ENCODE assay signal across 9 mouse cellular contexts in genomic region chr4:139597286-139598284, GRCm38 (mm10). TPM values are rescaled to one million over a fixed set of nuclear protein-coding genes. Genes with fewer than 3 reads are reported as not detected.
DNase-seq lines count a peak whose midpoint lies in the region; ATAC-seq and TF ChIP-seq lines count a peak whose summit lies in the region.
"Had no signal": no experiment of that assay in that cellular context is flagged by ENCODE, and none has a peak within 500 bp of the region (broad histone marks: within the 10 kb centered on the region; RNA-seq: fewer than 3 reads in every experiment).

No protein-coding gene starts in this region.

- TF ChIP-seq EP300 in ES-Bruce4 (IDR thresholded peaks at IDR 0.05; ENCODE audit: insufficient read depth, low read depth, low read length), result peak; percentile 80

- ATAC-seq in heart, embryonic 14.5 days (ENCODE audit: insufficient number of reproducible peaks, insufficient read depth, low FRiP score, low read depth), result no peak
- no peak; the same call in 1 of the 2 replicates for ATAC-seq in hindbrain, embryonic 12.5 days (ENCODE audit: low FRiP score)
- ATAC-seq in midbrain, embryonic 14.5 days (ENCODE audit: low FRiP score, low TSS enrichment), result no peak

- H3K27me3 ChIP-seq in heart, embryonic 14.5 days (ENCODE audit: control insufficient read depth, insufficient read depth, low read length), result no peaks in the 10 kb centered on the region
- no peaks in the 10 kb centered on the region for H3K27me3 ChIP-seq in ES-Bruce4 (ENCODE audit: control insufficient read depth, insufficient read depth, low read length, poor library complexity, severe bottlenecking)
- H3K27me3 ChIP-seq in hindbrain, embryonic 12.5 days, result no peaks in the 10 kb centered on the region
- no peaks in the 10 kb centered on the region for H3K27me3 ChIP-seq in midbrain, embryonic 14.5 days (ENCODE audit: control insufficient read depth, insufficient read depth, low read length)

- peak overlapping the region; percentile 52 for H3K4me2 ChIP-seq in heart, embryonic 14.5 days (ENCODE audit: low read length)
- no peak overlapping the region for H3K4me2 ChIP-seq in hindbrain, embryonic 12.5 days (replicated peaks)
- no peak overlapping the region for H3K4me2 ChIP-seq in midbrain, embryonic 14.5 days (ENCODE audit: low read length)

- peak overlapping the region; percentile 23; the same call in 1 of the 2 replicates for H3K9ac ChIP-seq in heart, embryonic 14.5 days (ENCODE audit: low read length)
- H3K9ac ChIP-seq in ES-Bruce4 (ENCODE audit: low read depth, poor library complexity, severe bottlenecking), result peak overlapping the region; percentile 50
- no peak overlapping the region; the same call in 1 of the 2 replicates for H3K9ac ChIP-seq in hindbrain, embryonic 12.5 days
- no peak overlapping the region; the same call in 1 of the 2 replicates for H3K9ac ChIP-seq in midbrain, embryonic 14.5 days (replicated peaks; ENCODE audit: low read length)

- no peak for TF ChIP-seq POLR2A in ES-Bruce4 (IDR thresholded peaks at IDR 0.05; ENCODE audit: insufficient read depth, low read length)

- H3K4me3 ChIP-seq in heart, embryonic 14.5 days (ENCODE audit: control insufficient read depth in 1 of 2, insufficient read depth in 1 of 2, low read depth in 1 of 2, low read length in 2 of 2), result peak overlapping the region in 1 of 2 experiments; percentile 22; a peak in 1 of 4 replicates
- H3K4me3 ChIP-seq in ES-Bruce4 (ENCODE audit: low read depth, low read length), result peak overlapping the region; percentile 42
- no peak overlapping the region for H3K4me3 ChIP-seq in hindbrain, embryonic 12.5 days
- no peak overlapping the region for H3K4me3 ChIP-seq in midbrain, embryonic 14.5 days (replicated peaks; ENCODE audit: low read depth, low read length)

- H3K4me1 ChIP-seq in heart, embryonic 14.5 days (ENCODE audit: control insufficient read depth in 2 of 2, insufficient read depth in 2 of 2, low read length in 2 of 2), result peaks cover 63 to 70% of the 10 kb centered on the region in 2 experiments
- peaks cover 30% of the 10 kb centered on the region for H3K4me1 ChIP-seq in ES-Bruce4 (ENCODE audit: control insufficient read depth, insufficient read depth, low read length)
- H3K4me1 ChIP-seq in hindbrain, embryonic 12.5 days, result peaks cover 71% of the 10 kb centered on the region
- H3K4me1 ChIP-seq in midbrain, embryonic 14.5 days (ENCODE audit: control insufficient read depth, insufficient read depth, low read length), result peaks cover 59% of the 10 kb centered on the region

- H3K36me3 ChIP-seq in heart, embryonic 14.5 days (ENCODE audit: control insufficient read depth, insufficient read depth, low read length), result no peaks in the 10 kb centered on the region
- no peaks in the 10 kb centered on the region for H3K36me3 ChIP-seq in ES-Bruce4 (ENCODE audit: control insufficient read depth, insufficient read depth, low read length, poor library complexity, severe bottlenecking)
- H3K36me3 ChIP-seq in hindbrain, embryonic 12.5 days, result no peaks in the 10 kb centered on the region
- H3K36me3 ChIP-seq in midbrain, embryonic 14.5 days (ENCODE audit: control insufficient read depth, insufficient read depth, low read length), result no peaks in the 10 kb centered on the region

- intact Hi-C loops in heart, postnatal 36 days (cut with DNase I), result loop anchor here (1.0 kb wide), 1 partner anchor 21 kb away; no protein-coding TSS in a partner anchor

- no peak for DNase-seq in heart, postnatal 36 days
- no peak for DNase-seq in midbrain, embryonic 14.5 days
- DNase-seq in adrenal gland, adult 2 months, result no peak
- DNase-seq in Muller cell, postnatal 12 days (ENCODE audit: inconsistent ontology term), result no peak
- DNase-seq in left cerebral cortex, adult 18-20 months (ENCODE audit: low spot score in 2 of 2), result no peak

- 35% methylated on average over 20 of the region's 20 CpGs for WGBS in heart, embryonic 14.5 days
- 63% methylated on average over 20 of the region's 20 CpGs for WGBS in hindbrain, embryonic 12.5 days
- 66% methylated on average over 20 of the region's 20 CpGs for WGBS in midbrain, embryonic 14.5 days

- TF ChIP-seq CTCF in ES-Bruce4 (IDR thresholded peaks at IDR 0.05; ENCODE audit: low read depth, low read length), result no peak

- peak overlapping the region; percentile 79 to 94 for H3K27ac ChIP-seq in heart, embryonic 14.5 days (replicated peaks in 1 of 2; ENCODE audit: control insufficient read depth in 1 of 2, insufficient read depth in 1 of 2, low read depth in 2 of 2, low read length in 2 of 2)
- peak overlapping the region; percentile 88 for H3K27ac ChIP-seq in ES-Bruce4 (ENCODE audit: insufficient read depth, low read length)
- peak overlapping the region; percentile 84 for H3K27ac ChIP-seq in hindbrain, embryonic 12.5 days
- peak overlapping the region; percentile 50; the same call in 1 of the 2 replicates for H3K27ac ChIP-seq in midbrain, embryonic 14.5 days (replicated peaks; ENCODE audit: low read depth, low read length)

- no peaks in the 10 kb centered on the region for H3K9me3 ChIP-seq in heart, embryonic 14.5 days (ENCODE audit: control insufficient read depth, low read length)
- H3K9me3 ChIP-seq in ES-Bruce4 (replicated peaks; ENCODE audit: control insufficient read depth, insufficient read depth, low read length, poor library complexity, severe bottlenecking), result no peaks in the 10 kb centered on the region
- no peaks in the 10 kb centered on the region for H3K9me3 ChIP-seq in hindbrain, embryonic 12.5 days (replicated peaks)
- H3K9me3 ChIP-seq in midbrain, embryonic 14.5 days (ENCODE audit: control insufficient read depth, low read length), result no peaks in the 10 kb centered on the region

RNA-seq across cellular contexts. Expression of gene Gm21969, which starts 5.4 kb away (rescaled TPM):
- polyA plus RNA-seq in heart, embryonic 14.5 days (2014; fragmentation: Nextera tagmentation; extraction: Ambion mirVana), result not detected in 2 replicates
- total RNA-seq in heart, postnatal 36 days (2021), result not detected
- 0.21 TPM in 1 of 2 replicates, not detected in the other for polyA plus RNA-seq in ES-Bruce4 (2011; ENCODE audit: insufficient read depth, insufficient read length, low read depth, missing spikeins)
- not detected in 2 replicates for polyA plus RNA-seq in hindbrain, embryonic 12.5 days (2016; fragmentation: Nextera tagmentation; extraction: Ambion mirVana)
- polyA plus RNA-seq in midbrain, embryonic 14.5 days (2014; fragmentation: Nextera tagmentation; extraction: Ambion mirVana), result not detected in 2 replicates
- under 1 TPM in 1 of 2 experiments, not detected in 1; 0.09 TPM for total RNA-seq in adrenal gland, adult 2 months (2021)
- polyA plus RNA-seq in adrenal gland, adult 2 months (2012; rRNA removed), result 0.03 and 0.10 TPM in 2 replicates
- under 1 TPM in 1 of 2 experiments, not detected in 1; 0.12 TPM for total RNA-seq in left cerebral cortex, adult 18-20 months (2021)
- polyA plus RNA-seq: gonadal fat pad, adult 2 months had no signal

RNA-seq across cellular contexts. Expression of gene Aldh4a1, which starts 25.1 kb away (rescaled TPM):
- polyA plus RNA-seq in heart, embryonic 14.5 days (2014; fragmentation: Nextera tagmentation; extraction: Ambion mirVana), result 13.0 and 13.4 TPM in 2 replicates
- 10 to 100 TPM; 73.7 to 76.3 TPM for total RNA-seq in heart, postnatal 36 days (2021)
- polyA plus RNA-seq in ES-Bruce4 (2011; ENCODE audit: insufficient read depth, insufficient read length, low read depth, missing spikeins), result 30.9 and 32.3 TPM in 2 replicates
- 20.6 and 21.4 TPM in 2 replicates for polyA plus RNA-seq in hindbrain, embryonic 12.5 days (2016; fragmentation: Nextera tagmentation; extraction: Ambion mirVana)
- polyA plus RNA-seq in midbrain, embryonic 14.5 days (2014; fragmentation: Nextera tagmentation; extraction: Ambion mirVana), result 14.1 and 15.2 TPM in 2 replicates
- total RNA-seq in adrenal gland, adult 2 months (2021), result 100 to 1,000 TPM in 1 of 2 experiments, 10 to 100 TPM in 1; 77.6 to 145 TPM
- 221 and 280 TPM in 2 replicates for polyA plus RNA-seq in adrenal gland, adult 2 months (2012; rRNA removed)
- 10 to 100 TPM; 17.6 to 19.1 TPM for total RNA-seq in left cerebral cortex, adult 18-20 months (2021)

RNA-seq across cellular contexts. Expression of gene Tas1r2, which starts 55.8 kb away (rescaled TPM):
- not detected in 2 replicates for polyA plus RNA-seq in heart, embryonic 14.5 days (2014; fragmentation: Nextera tagmentation; extraction: Ambion mirVana)
- not detected for total RNA-seq in heart, postnatal 36 days (2021)
- not detected in 2 replicates for polyA plus RNA-seq in ES-Bruce4 (2011; ENCODE audit: insufficient read depth, insufficient read length, low read depth, missing spikeins)
- not detected in 2 replicates for polyA plus RNA-seq in hindbrain, embryonic 12.5 days (2016; fragmentation: Nextera tagmentation; extraction: Ambion mirVana)
- polyA plus RNA-seq in midbrain, embryonic 14.5 days (2014; fragmentation: Nextera tagmentation; extraction: Ambion mirVana), result not detected in 2 replicates
- not detected for total RNA-seq in adrenal gland, adult 2 months (2021)
- 0.03 TPM in 1 of 2 replicates, not detected in the other for polyA plus RNA-seq in adrenal gland, adult 2 months (2012; rRNA removed)
- not detected for total RNA-seq in left cerebral cortex, adult 18-20 months (2021)
- polyA plus RNA-seq: gonadal fat pad, adult 2 months had no signal

Comparison
In these comparisons a context has a peak if more than half of its experiments do, and no peak if none do; other contexts are left out.
1. H3K9ac ChIP-seq: peak in heart, embryonic 14.5 days (single experiment) and ES-Bruce4 (single experiment); none in hindbrain, embryonic 12.5 days (single experiment) and midbrain, embryonic 14.5 days (single experiment).
2. Peak in every context shown above with its lines, with median percentiles within 50 percentile points of each other: H3K27ac ChIP-seq.